Mouse (Mus musculus): ENCODE data around the gene Ass1.
"Not testable (repeated sequence)": the region's sequence is repeated elsewhere in the genome, so short reads cannot be mapped to it uniquely, and the experiment has no call there.

DNA sequence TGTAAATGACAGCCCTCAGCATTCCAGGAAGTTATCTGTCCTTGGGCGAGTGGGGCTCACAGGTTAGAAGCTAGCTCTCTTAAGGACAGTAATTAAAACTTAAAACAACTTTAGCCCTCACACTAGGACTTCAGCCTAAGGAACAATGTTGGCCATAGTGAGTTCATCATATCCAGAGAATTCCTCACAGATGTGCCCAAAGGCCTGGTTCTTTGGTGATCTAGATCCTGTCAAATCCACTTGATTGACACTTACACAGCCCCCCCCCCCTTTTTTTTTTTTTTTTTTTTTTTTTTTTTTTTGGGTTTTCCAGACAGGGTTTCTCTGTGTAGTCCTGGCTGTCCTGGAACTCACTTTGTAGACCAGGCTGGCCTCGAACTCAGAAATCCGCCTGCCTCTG lies 81.3 kb downstream of the Ass1 start:
- TF ChIP-seq POLR2A (IDR thresholded peaks at IDR 0.05; ENCODE audit: borderline replicate concordance, control insufficient read depth, low read depth, low read length); CTCF (IDR thresholded peaks at IDR 0.05; ENCODE audit: control insufficient read depth, insufficient read depth, low read length): not testable (repeated sequence)

Measured in bone marrow, adult 2 months (tissue).